Mouse (Mus musculus): ENCODE measurements at regions not wholly inside any gene's neighbourhood (a gene's known extent, or its start where the extent isn't known, plus 50 kb on each side); places are given as distances from the start of the nearest gene placed in this dataset.

GRCm38 (mm10) chr12:12588771-12589370 is 326.9 kb downstream of the Fam49a start:
- TF ChIP-seq CTCF (IDR thresholded peaks at IDR 0.05; ENCODE audit: low read depth) = no peak
- no peak for TF ChIP-seq EP300 (IDR thresholded peaks at IDR 0.05; ENCODE audit: low read depth)
